Comparison of ENCODE assay signal across 36 mouse cellular contexts in the genomic region with DNA sequence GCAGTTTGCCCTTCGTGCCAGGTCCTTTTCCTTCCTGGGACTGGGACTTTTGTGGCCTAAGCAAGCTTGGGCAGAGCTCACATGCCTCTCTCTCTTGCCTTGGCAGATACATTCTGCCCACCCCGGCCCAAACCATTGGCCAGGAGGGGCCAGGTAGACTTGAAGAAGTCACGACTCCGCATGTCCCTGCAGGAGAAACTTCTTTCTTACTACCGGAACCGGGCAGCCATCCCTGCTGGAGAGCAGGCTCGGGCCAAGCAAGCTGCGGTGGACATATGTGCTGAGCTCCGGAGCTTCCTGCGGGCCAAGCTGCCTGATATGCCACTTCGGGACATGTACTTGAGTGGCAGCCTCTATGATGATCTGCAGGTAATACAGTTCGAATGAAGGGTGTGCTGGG. TPM values are rescaled to one million over a fixed set of nuclear protein-coding genes. Genes with fewer than 3 reads are reported as not detected.
A peak's percentile ranks its signal among the peaks of the same experiment; 100 is the strongest.
DNase-seq lines count a peak whose midpoint lies in the region; ATAC-seq and TF ChIP-seq lines count a peak whose summit lies in the region.
"Had no signal": no experiment of that assay in that cellular context is flagged by ENCODE, and none has a peak within 500 bp of the region (broad histone marks: within the 10 kb centered on the region; RNA-seq: fewer than 3 reads in every experiment).

No protein-coding gene starts in this region.

- no peaks in the 10 kb centered on the region for H3K9me3 ChIP-seq in liver, embryonic 12.5 days (replicated peaks)
- H3K9me3 ChIP-seq in liver, postnatal 0 days (ENCODE audit: low read length), result no peaks in the 10 kb centered on the region
- no peaks in the 10 kb centered on the region for H3K9me3 ChIP-seq in liver, embryonic 16.5 days (replicated peaks; ENCODE audit: control insufficient read depth, low read length)
- H3K9me3 ChIP-seq: forebrain, embryonic 13.5 days; heart, embryonic 10.5 days; heart, embryonic 15.5 days; hindbrain, embryonic 12.5 days; limb, embryonic 10.5 days; limb, embryonic 15.5 days; lung, embryonic 15.5 days; midbrain, embryonic 10.5 days; neural tube, embryonic 12.5 days had no signal

- no peak overlapping the region for H3K4me3 ChIP-seq in liver, embryonic 12.5 days
- no peak overlapping the region for H3K4me3 ChIP-seq in liver, postnatal 0 days (ENCODE audit: low read depth, low read length)
- no peak overlapping the region for H3K4me3 ChIP-seq in liver, embryonic 16.5 days (ENCODE audit: low read depth, low read length)
- H3K4me3 ChIP-seq: forebrain, embryonic 13.5 days; heart, embryonic 10.5 days; heart, embryonic 15.5 days; hindbrain, embryonic 12.5 days; limb, embryonic 10.5 days; limb, embryonic 15.5 days; lung, embryonic 15.5 days; midbrain, embryonic 10.5 days; myocyte; neural tube, embryonic 12.5 days had no signal

- H3K4me1 ChIP-seq in liver, embryonic 12.5 days, result peaks cover 55% of the 10 kb centered on the region
- peaks cover 31% of the 10 kb centered on the region for H3K4me1 ChIP-seq in liver, postnatal 0 days (ENCODE audit: insufficient read depth)
- H3K4me1 ChIP-seq in liver, embryonic 16.5 days (ENCODE audit: control insufficient read depth, low read depth, low read length), result peaks cover 42% of the 10 kb centered on the region
- H3K4me1 ChIP-seq: hindbrain, embryonic 12.5 days; midbrain, embryonic 10.5 days; neural tube, embryonic 12.5 days had no signal

- ATAC-seq in liver, embryonic 12.5 days, result no peak
- ATAC-seq in liver, postnatal 0 days, result no peak
- no peak for ATAC-seq in liver, embryonic 16.5 days (ENCODE audit: low read depth)
- ATAC-seq: forebrain, embryonic 13.5 days; hindbrain, postnatal 0 days; intestine, embryonic 16.5 days; Patski had no signal

- DNase-seq in cerebellum, adult 11-12 months, result peak; percentile 71
- no peak for DNase-seq in cerebellum, postnatal 14 days
- no peak for DNase-seq in liver, postnatal 0 days
- peak; percentile 65 for DNase-seq in cerebellum, adult 9-10 months
- no peak for DNase-seq in layer of hippocampus, postnatal 10 days (ENCODE audit: low spot score in 2 of 2)
- DNase-seq: adrenal gland, postnatal 25 days; gastrocnemius, postnatal 10 days; heart, postnatal 36 days; kidney, adult 9 months; kidney, postnatal 10 days; right cerebral cortex, adult 18-20 months; right cerebral cortex, postnatal 4 days; thymus, adult 2 months; thymus, postnatal 4 days had no signal

- H3K27ac ChIP-seq in liver, embryonic 12.5 days, result peak overlapping the region; percentile 97
- H3K27ac ChIP-seq in liver, postnatal 0 days (ENCODE audit: low read depth), result no peak overlapping the region
- peak overlapping the region; percentile 41 for H3K27ac ChIP-seq in liver, embryonic 16.5 days (ENCODE audit: low read length)
- H3K27ac ChIP-seq: forebrain, embryonic 13.5 days; heart, embryonic 10.5 days; heart, embryonic 15.5 days; hindbrain, embryonic 12.5 days; hindbrain, postnatal 0 days; limb, embryonic 10.5 days; limb, embryonic 15.5 days; lung, embryonic 15.5 days; midbrain, embryonic 10.5 days; neural tube, embryonic 12.5 days had no signal

- WGBS in liver, embryonic 12.5 days (ENCODE audit: insufficient replicate concordance), result 92% methylated on average over 12 of the region's 12 CpGs
- WGBS in liver, postnatal 0 days (ENCODE audit: insufficient replicate concordance), result 91% methylated on average over 12 of the region's 12 CpGs
- 90% methylated on average over 12 of the region's 12 CpGs for WGBS in liver, embryonic 16.5 days (ENCODE audit: insufficient replicate concordance)

- no peaks in the 10 kb centered on the region for H3K27me3 ChIP-seq in liver, embryonic 12.5 days (replicated peaks)
- H3K27me3 ChIP-seq in liver, postnatal 0 days (ENCODE audit: insufficient read depth, low read length), result no peaks in the 10 kb centered on the region
- no peaks in the 10 kb centered on the region for H3K27me3 ChIP-seq in liver, embryonic 16.5 days (ENCODE audit: control insufficient read depth, insufficient read depth, low read depth, low read length)
- H3K27me3 ChIP-seq: forebrain, embryonic 13.5 days; heart, embryonic 15.5 days; hindbrain, embryonic 12.5 days; limb, embryonic 15.5 days; lung, embryonic 15.5 days; neural tube, embryonic 12.5 days; Patski had no signal

- H3K9ac ChIP-seq in liver, embryonic 12.5 days, result no peak overlapping the region
- H3K9ac ChIP-seq in liver, postnatal 0 days (replicated peaks), result no peak overlapping the region
- H3K9ac ChIP-seq in liver, embryonic 16.5 days (ENCODE audit: low read depth, low read length), result no peak overlapping the region; the same call in 1 of the 2 replicates
- H3K9ac ChIP-seq: forebrain, embryonic 13.5 days; heart, embryonic 15.5 days; hindbrain, embryonic 12.5 days; limb, embryonic 15.5 days; lung, embryonic 15.5 days; neural tube, embryonic 12.5 days had no signal

- H3K4me2 ChIP-seq in liver, embryonic 12.5 days, result no peak overlapping the region
- H3K4me2 ChIP-seq in liver, postnatal 0 days (ENCODE audit: low read depth, low read length), result no peak overlapping the region
- H3K4me2 ChIP-seq in liver, embryonic 16.5 days (ENCODE audit: low read depth, low read length), result no peak overlapping the region
- H3K4me2 ChIP-seq: forebrain, embryonic 13.5 days; heart, embryonic 15.5 days; hindbrain, embryonic 12.5 days; limb, embryonic 15.5 days; lung, embryonic 15.5 days; neural tube, embryonic 12.5 days had no signal

- no peak for TF ChIP-seq EP300 in liver, postnatal 0 days (IDR thresholded peaks at IDR 0.05; ENCODE audit: low read depth)

- no peak for TF ChIP-seq CTCF in liver, postnatal 0 days (IDR thresholded peaks at IDR 0.05; ENCODE audit: low read depth)

- peaks cover 93% of the 10 kb centered on the region for H3K36me3 ChIP-seq in liver, embryonic 12.5 days
- H3K36me3 ChIP-seq in liver, postnatal 0 days (replicated peaks; ENCODE audit: insufficient read depth, low read length), result peaks cover 53% of the 10 kb centered on the region
- H3K36me3 ChIP-seq in liver, embryonic 16.5 days (ENCODE audit: control insufficient read depth, insufficient read depth), result peaks cover 43% of the 10 kb centered on the region

RNA-seq across cellular contexts. Expression of a gene that starts 6.8 kb away (rescaled TPM):
- polyA plus RNA-seq in liver, embryonic 12.5 days (2016; fragmentation: Nextera tagmentation; extraction: Ambion mirVana), result 141 and 145 TPM in 2 replicates
- polyA plus RNA-seq in liver, postnatal 0 days (2015; fragmentation: Nextera tagmentation; extraction: Ambion mirVana), result 64.3 and 65.7 TPM in 2 replicates
- polyA plus RNA-seq in liver, embryonic 16.5 days (2015; fragmentation: Nextera tagmentation; extraction: Ambion mirVana), result 138 and 139 TPM in 2 replicates
- 100 to 1,000 TPM; 102 to 108 TPM for total RNA-seq in layer of hippocampus, postnatal 10 days (2021)

RNA-seq across cellular contexts. Expression of a gene that starts 12.5 kb away (rescaled TPM):
- not detected in 2 replicates for polyA plus RNA-seq in liver, embryonic 12.5 days (2016; fragmentation: Nextera tagmentation; extraction: Ambion mirVana)
- not detected in 2 replicates for polyA plus RNA-seq in liver, postnatal 0 days (2015; fragmentation: Nextera tagmentation; extraction: Ambion mirVana)
- not detected in 2 replicates for polyA plus RNA-seq in liver, embryonic 16.5 days (2015; fragmentation: Nextera tagmentation; extraction: Ambion mirVana)
- total RNA-seq in layer of hippocampus, postnatal 10 days (2021), result 10 to 100 TPM; 21.1 to 23.0 TPM
- total RNA-seq: hindbrain, postnatal 0 days; MEL; midbrain, postnatal 0 days had no signal
- polyA plus RNA-seq: brain, embryonic 14.5 days; embryonic facial prominence, embryonic 11.5 days; heart, embryonic 15.5 days; hindbrain, embryonic 12.5 days; hindbrain, postnatal 0 days; large intestine, adult 2 months; limb, embryonic 10.5 days; limb, embryonic 15.5 days; lung, embryonic 15.5 days; myocyte; Patski; thymus, adult 2 months had no signal

RNA-seq across cellular contexts. Expression of a gene that starts 14.3 kb away (rescaled TPM):
- polyA plus RNA-seq in liver, embryonic 12.5 days (2016; fragmentation: Nextera tagmentation; extraction: Ambion mirVana), result 29.1 and 30.1 TPM in 2 replicates
- 8.5 and 8.6 TPM in 2 replicates for polyA plus RNA-seq in liver, postnatal 0 days (2015; fragmentation: Nextera tagmentation; extraction: Ambion mirVana)
- polyA plus RNA-seq in liver, embryonic 16.5 days (2015; fragmentation: Nextera tagmentation; extraction: Ambion mirVana), result 14.4 and 16.0 TPM in 2 replicates
- total RNA-seq in layer of hippocampus, postnatal 10 days (2021), result 10 to 100 TPM; 32.3 to 34.3 TPM

RNA-seq across cellular contexts. Expression of a gene that starts 16.0 kb away (rescaled TPM):
- polyA plus RNA-seq in liver, embryonic 12.5 days (2016; fragmentation: Nextera tagmentation; extraction: Ambion mirVana), result 46.8 and 47.0 TPM in 2 replicates
- polyA plus RNA-seq in liver, postnatal 0 days (2015; fragmentation: Nextera tagmentation; extraction: Ambion mirVana), result 27.0 and 27.5 TPM in 2 replicates
- 21.2 and 24.9 TPM in 2 replicates for polyA plus RNA-seq in liver, embryonic 16.5 days (2015; fragmentation: Nextera tagmentation; extraction: Ambion mirVana)
- 10 to 100 TPM; 39.9 to 42.2 TPM for total RNA-seq in layer of hippocampus, postnatal 10 days (2021)

RNA-seq across cellular contexts. Expression of a gene that starts 38.9 kb away (rescaled TPM):
- polyA plus RNA-seq in liver, embryonic 12.5 days (2016; fragmentation: Nextera tagmentation; extraction: Ambion mirVana), result 0.02 and 0.37 TPM in 2 replicates
- not detected in 2 replicates for polyA plus RNA-seq in liver, postnatal 0 days (2015; fragmentation: Nextera tagmentation; extraction: Ambion mirVana)
- not detected in 2 replicates for polyA plus RNA-seq in liver, embryonic 16.5 days (2015; fragmentation: Nextera tagmentation; extraction: Ambion mirVana)
- total RNA-seq in layer of hippocampus, postnatal 10 days (2021), result 10 to 100 TPM; 36.0 to 38.0 TPM
- total RNA-seq: granulocyte monocyte progenitor cell, adult 5-6 weeks; megakaryocyte progenitor cell, adult 5-6 weeks; MEL had no signal
- polyA plus RNA-seq: embryonic facial prominence, embryonic 11.5 days; heart, embryonic 10.5 days; heart, embryonic 15.5 days; intestine, embryonic 16.5 days; lung, embryonic 15.5 days had no signal

Comparison
In these comparisons a context has a peak if more than half of its experiments do, and no peak if none do; other contexts are left out.
1. DNase-seq: peak in cerebellum, adult 11-12 months (single experiment) and cerebellum, adult 9-10 months (single experiment); none in cerebellum, postnatal 14 days (0 of 2), liver, postnatal 0 days (single experiment) and layer of hippocampus, postnatal 10 days (0 of 2).